Comparison of ENCODE assay signal across 13 mouse cellular contexts in genomic region chr2:12557736-12558135, GRCm38 (mm10).
"Had no signal": no experiment of that assay in that cellular context is flagged by ENCODE, and none has a peak within 500 bp of the region (broad histone marks: within the 10 kb centered on the region; RNA-seq: fewer than 3 reads in every experiment).

No protein-coding gene starts in this region.

- DNase-seq: gastrocnemius, postnatal 14 days; gastrocnemius, postnatal 36 days; heart, adult 11 months; heart, adult 2 months; heart, postnatal 14 days; heart, postnatal 4 days; kidney, adult 18-20 months; kidney, adult 8-10 months; kidney, postnatal 10 days; kidney, postnatal 36 days; layer of hippocampus, adult 9-11 months; layer of hippocampus, postnatal 36 days; left cerebral cortex, postnatal 4 days had no signal
